Mouse (Mus musculus): Measurements from ENCODE around the gene Kif13a. TPM values are rescaled to one million over a fixed set of nuclear protein-coding genes. Genes with fewer than 3 reads are reported as not detected.

Gene Kif13a
- polyA plus RNA-seq, 1 experiment from 2014 or later = 17.9 TPM

DNA sequence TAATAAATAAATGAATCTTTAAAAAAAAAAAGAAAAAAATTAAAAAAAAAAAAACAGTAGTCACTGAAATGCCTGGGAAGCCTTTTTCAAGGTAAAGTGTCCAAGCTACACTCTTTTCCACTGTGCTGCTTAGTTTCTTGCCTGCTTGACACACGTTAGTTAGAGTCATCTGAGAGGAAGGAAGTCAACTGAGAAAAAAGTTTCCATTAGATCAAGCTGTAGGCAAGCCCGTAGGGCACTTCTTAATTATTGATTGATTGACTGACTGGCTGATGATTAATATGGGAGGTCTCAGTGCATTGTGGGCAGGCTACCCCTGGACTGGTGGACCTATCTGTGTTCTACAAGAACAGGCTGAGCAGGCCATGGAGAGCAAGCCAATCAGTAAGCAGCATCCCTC is 9.9 kb downstream of the Kif13a start:
- no peak overlapping the region for H3K4me3 ChIP-seq (replicated peaks)
- H3K27ac ChIP-seq = no peak overlapping the region
- H3K9ac ChIP-seq = no peak overlapping the region
- no peaks in the 10 kb centered on the region for H3K9me3 ChIP-seq
- no peak overlapping the region for H3K4me2 ChIP-seq
- no peaks in the 10 kb centered on the region for H3K36me3 ChIP-seq
- 79% methylated on average over 2 of the region's 2 CpGs for WGBS
- no peaks in the 10 kb centered on the region for H3K27me3 ChIP-seq (replicated peaks)
- ATAC-seq (ENCODE audit: insufficient read depth, low FRiP score, low read depth) = no peak; the same call in 1 of the 2 replicates
- no peaks in the 10 kb centered on the region for H3K4me1 ChIP-seq

DNA sequence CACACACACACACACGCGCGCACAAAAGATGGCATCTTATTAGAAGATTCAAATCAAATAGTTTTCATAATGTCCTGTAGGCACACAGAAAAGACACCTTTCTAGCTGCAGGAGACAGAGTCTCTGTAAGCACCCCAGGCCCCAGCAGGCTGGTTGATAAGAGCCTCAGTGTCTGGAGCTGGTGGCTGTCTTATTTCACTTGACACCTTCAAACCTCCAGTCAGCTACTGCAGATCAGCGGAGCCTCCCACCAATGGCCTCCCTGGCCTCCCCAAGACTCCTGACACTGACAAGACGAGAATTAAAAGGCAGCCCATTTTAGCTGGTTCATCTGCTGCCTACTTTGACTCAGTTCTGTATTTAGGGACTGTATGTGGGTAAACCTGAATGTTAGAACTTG is 11.2 kb downstream of the Kif13a start:
- Histone ChIP-seq H3K4me1 (no peaks in the 10 kb centered on the region), H3K27me3 (replicated peaks) (no peaks in the 10 kb centered on the region), H3K9me3 (no peaks in the 10 kb centered on the region), H3K4me2 (no peak overlapping the region), H3K9ac (no peak overlapping the region), H3K36me3 (no peaks in the 10 kb centered on the region), H3K27ac (no peak overlapping the region), H3K4me3 (replicated peaks) (no peak overlapping the region)
- WGBS = 81% methylated on average over 5 of the region's 5 CpGs
- ATAC-seq (ENCODE audit: insufficient read depth, low FRiP score, low read depth) = no peak

DNA sequence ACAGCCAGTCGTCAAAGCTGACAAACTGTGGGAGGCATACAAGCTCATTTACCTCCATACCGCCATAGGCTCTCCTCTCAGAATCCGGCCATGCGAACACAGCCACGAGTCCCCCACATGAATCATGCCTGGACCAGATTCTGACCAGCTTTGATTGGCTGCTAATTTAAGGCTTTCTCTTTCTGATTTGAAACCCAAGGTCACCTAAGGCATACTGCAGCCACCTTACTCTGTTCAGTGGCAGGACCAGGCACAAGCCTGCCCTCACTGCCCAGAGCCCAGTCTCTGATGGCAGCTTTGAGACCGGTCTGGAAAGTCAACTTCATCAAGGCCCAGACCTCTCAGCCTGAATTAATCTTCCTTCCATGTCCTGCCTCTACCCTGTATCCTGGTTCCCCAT is 17.7 kb downstream of the Kif13a start:
- 68% methylated on average over 6 of the region's 6 CpGs for WGBS

DNA sequence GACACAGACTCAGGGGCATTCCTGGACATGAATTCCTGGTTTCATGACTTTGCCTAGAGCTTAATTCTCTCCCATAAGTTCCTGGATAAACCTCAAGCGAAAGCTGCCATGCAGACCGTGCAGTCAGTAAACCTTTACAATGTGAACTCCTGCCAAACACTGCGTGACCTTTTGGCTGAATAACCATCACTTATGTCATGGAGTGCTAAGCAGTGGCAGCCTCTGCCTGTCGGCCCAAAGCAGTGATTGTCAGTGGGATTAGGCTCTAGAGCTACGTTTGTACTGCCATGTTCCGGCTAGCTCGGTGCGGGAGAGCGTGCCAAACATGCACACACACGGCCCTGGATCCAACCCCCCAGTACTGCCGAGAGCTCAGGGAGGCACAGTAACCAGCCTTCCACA is 18.6 kb downstream of the Kif13a start:
- no peak; the same call in 1 of the 2 replicates for ATAC-seq (ENCODE audit: insufficient read depth, low FRiP score, low read depth)
- Histone ChIP-seq H3K27me3 (replicated peaks) (no peaks in the 10 kb centered on the region), H3K36me3 (no peaks in the 10 kb centered on the region), H3K4me2 (no peak overlapping the region), H3K4me3 (replicated peaks) (no peak overlapping the region), H3K4me1 (no peaks in the 10 kb centered on the region), H3K9me3 (no peaks in the 10 kb centered on the region), H3K9ac (no peak overlapping the region), H3K27ac (no peak overlapping the region)
- WGBS = 48% methylated on average over 11 of the region's 11 CpGs

More for the DNA sequence above, 17.7 kb downstream of the Kif13a start:
- ATAC-seq (ENCODE audit: insufficient read depth, low FRiP score, low read depth) = no peak
- Histone ChIP-seq H3K36me3 (no peaks in the 10 kb centered on the region), H3K27me3 (replicated peaks) (no peaks in the 10 kb centered on the region), H3K9ac (no peak overlapping the region), H3K4me3 (replicated peaks) (no peak overlapping the region), H3K27ac (no peak overlapping the region), H3K4me1 (no peaks in the 10 kb centered on the region), H3K4me2 (no peak overlapping the region), H3K9me3 (no peaks in the 10 kb centered on the region)

DNA sequence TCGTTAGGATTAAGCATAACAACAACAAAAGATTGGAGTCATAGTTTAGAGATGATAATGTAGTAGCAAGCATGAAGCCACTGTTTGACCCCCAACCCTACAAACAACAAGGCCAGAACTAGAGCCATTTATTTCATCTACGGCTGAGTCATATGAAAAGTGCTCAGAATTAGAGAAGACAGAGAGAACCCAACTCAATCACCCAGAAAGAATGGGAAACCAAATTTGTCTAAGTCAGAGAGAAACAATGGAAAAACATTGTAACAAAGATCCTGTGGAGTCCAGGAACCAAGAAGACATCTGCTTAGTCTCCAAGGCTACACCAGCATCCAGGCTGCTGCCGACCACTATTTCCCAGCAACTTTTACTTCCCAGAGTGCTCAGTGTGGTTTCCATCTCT is 19.7 kb downstream of the Kif13a start:
- ATAC-seq (ENCODE audit: insufficient read depth, low FRiP score, low read depth) = no peak
- Histone ChIP-seq H3K4me1 (no peaks in the 10 kb centered on the region), H3K27ac (no peak overlapping the region), H3K27me3 (replicated peaks) (no peaks in the 10 kb centered on the region), H3K4me3 (replicated peaks) (no peak overlapping the region), H3K4me2 (no peak overlapping the region), H3K9ac (no peak overlapping the region), H3K36me3 (no peaks in the 10 kb centered on the region), H3K9me3 (no peaks in the 10 kb centered on the region)
- 71% methylated on average over 3 of the region's 3 CpGs for WGBS

- H3K9ac ChIP-seq = no peak overlapping the region
- no peak overlapping the region for H3K4me2 ChIP-seq
- H3K27ac ChIP-seq = no peak overlapping the region
- H3K9me3 ChIP-seq = no peaks in the 10 kb centered on the region
- H3K4me3 ChIP-seq (replicated peaks) = no peak overlapping the region
- WGBS = 58% methylated on average over 12 of the region's 12 CpGs
- no peaks in the 10 kb centered on the region for H3K36me3 ChIP-seq
- no peaks in the 10 kb centered on the region for H3K27me3 ChIP-seq (replicated peaks)
- no peaks in the 10 kb centered on the region for H3K4me1 ChIP-seq
- no peak for ATAC-seq (ENCODE audit: insufficient read depth, low FRiP score, low read depth)
These were observed 20.6 kb downstream of the Kif13a start for GRCm38 (mm10) chr13:46909005-46909565.

DNA sequence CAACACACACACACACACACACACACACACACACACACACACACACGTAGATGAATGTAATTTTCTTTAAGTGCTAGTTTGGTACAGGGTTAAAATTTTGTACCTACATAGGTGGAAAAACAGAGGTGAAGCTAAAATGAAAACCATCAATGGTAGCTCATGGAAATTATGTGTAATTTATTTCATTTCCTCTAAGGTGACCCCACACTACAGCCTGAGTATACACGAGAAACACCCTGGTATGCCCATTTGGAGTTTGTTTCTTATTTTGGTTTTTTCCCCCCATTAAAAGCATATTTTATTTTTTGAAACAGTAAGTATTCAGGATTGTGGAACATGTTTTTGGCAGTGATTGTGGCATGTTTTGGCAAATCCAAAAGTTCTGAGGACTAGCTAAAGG is 21.3 kb downstream of the Kif13a start:
- Histone ChIP-seq H3K9ac (no peak overlapping the region), H3K27me3 (replicated peaks) (no peaks in the 10 kb centered on the region), H3K4me2 (no peak overlapping the region), H3K9me3 (no peaks in the 10 kb centered on the region), H3K4me1 (no peaks in the 10 kb centered on the region), H3K36me3 (no peaks in the 10 kb centered on the region), H3K4me3 (replicated peaks) (no peak overlapping the region), H3K27ac (no peak overlapping the region)
- ATAC-seq (ENCODE audit: insufficient read depth, low FRiP score, low read depth) = no peak
- 78% methylated on average over 2 of the region's 2 CpGs for WGBS

GRCm38 (mm10) chr13:46907861-46908260 is 21.8 kb downstream of the Kif13a start:
- Histone ChIP-seq H3K4me2 (no peak overlapping the region), H3K27me3 (replicated peaks) (no peaks in the 10 kb centered on the region), H3K36me3 (no peaks in the 10 kb centered on the region), H3K9me3 (no peaks in the 10 kb centered on the region), H3K9ac (no peak overlapping the region), H3K4me1 (no peaks in the 10 kb centered on the region), H3K27ac (no peak overlapping the region), H3K4me3 (replicated peaks) (no peak overlapping the region)
- ATAC-seq (ENCODE audit: insufficient read depth, low FRiP score, low read depth) = no peak
- 71% methylated on average over 10 of the region's 10 CpGs for WGBS

- H3K27ac ChIP-seq = no peak overlapping the region
- 88% methylated on average over 4 of the region's 4 CpGs for WGBS
- H3K27me3 ChIP-seq (replicated peaks) = no peaks in the 10 kb centered on the region
- no peak for ATAC-seq (ENCODE audit: insufficient read depth, low FRiP score, low read depth)
- no peaks in the 10 kb centered on the region for H3K9me3 ChIP-seq
- no peak overlapping the region for H3K4me2 ChIP-seq
- H3K36me3 ChIP-seq = no peaks in the 10 kb centered on the region
- H3K4me1 ChIP-seq = no peaks in the 10 kb centered on the region
- no peak overlapping the region for H3K4me3 ChIP-seq (replicated peaks)
- no peak overlapping the region for H3K9ac ChIP-seq
These were observed 22.6 kb downstream of the Kif13a start for GRCm38 (mm10) chr13:46907115-46907514.

DNA sequence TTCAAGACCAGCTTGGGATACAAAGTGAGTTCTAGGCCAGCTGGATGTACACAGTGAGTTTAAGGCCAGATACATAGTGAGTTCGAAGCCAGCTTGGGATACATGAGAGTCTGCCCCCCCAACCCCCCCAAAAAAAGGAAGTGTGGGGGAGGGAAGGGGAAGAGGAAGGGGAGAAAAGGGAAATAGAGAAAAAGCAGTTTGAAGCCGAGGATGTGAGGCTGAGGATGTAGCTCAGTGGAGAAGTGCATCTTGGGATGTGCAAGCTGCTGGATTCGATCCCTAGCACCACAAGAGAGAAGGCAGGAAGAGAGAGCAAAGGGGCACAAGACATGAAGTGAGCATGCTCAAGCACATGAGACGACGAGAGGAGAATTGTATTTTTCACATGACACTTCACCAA is 23.7 kb downstream of the Kif13a start:
- H3K9me3 ChIP-seq = no peaks in the 10 kb centered on the region
- no peaks in the 10 kb centered on the region for H3K36me3 ChIP-seq
- no peak overlapping the region for H3K27ac ChIP-seq
- no peaks in the 10 kb centered on the region for H3K27me3 ChIP-seq (replicated peaks)
- H3K9ac ChIP-seq = no peak overlapping the region
- no peak overlapping the region for H3K4me2 ChIP-seq
- H3K4me3 ChIP-seq (replicated peaks) = no peak overlapping the region
- H3K4me1 ChIP-seq = no peaks in the 10 kb centered on the region
- WGBS = 85% methylated on average over 5 of the region's 5 CpGs
- ATAC-seq (ENCODE audit: insufficient read depth, low FRiP score, low read depth) = no peak

DNA sequence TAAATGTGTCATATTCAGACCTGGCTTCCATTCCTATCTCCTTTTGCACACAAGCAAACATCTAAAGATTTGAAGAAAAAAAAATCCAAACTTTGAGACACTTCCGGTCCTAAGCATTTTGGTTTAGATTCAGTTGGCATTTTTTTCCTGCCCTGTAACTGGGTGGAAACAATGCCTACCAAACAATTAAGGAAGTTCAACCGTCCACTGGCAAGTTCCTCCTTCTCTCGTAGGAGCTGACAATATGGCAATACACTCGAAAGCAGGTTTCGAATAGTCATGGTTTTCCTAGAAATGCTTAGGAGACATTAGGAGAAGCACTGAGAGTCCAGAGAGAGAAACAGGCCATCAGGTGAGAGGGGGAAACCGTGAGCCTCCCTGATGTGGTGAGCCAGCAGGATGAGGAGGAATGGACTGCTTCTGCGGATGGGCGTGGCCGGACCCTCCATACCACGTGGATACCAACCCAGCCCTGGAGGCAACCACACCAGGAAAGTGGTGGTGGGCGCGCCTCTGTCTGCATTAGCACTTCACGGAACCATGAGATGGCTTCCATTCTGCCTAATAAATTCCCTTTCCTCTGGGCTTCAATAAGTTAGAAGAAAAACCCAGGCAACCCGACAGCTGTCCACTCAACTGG is 24.6 kb downstream of the Kif13a start:
- H3K4me2 ChIP-seq = no peak overlapping the region
- WGBS = 72% methylated on average over 14 of the region's 14 CpGs
- no peak overlapping the region for H3K4me3 ChIP-seq (replicated peaks)
- no peak overlapping the region for H3K9ac ChIP-seq
- ATAC-seq (ENCODE audit: insufficient read depth, low FRiP score, low read depth) = no peak
- H3K4me1 ChIP-seq = no peaks in the 10 kb centered on the region
- no peaks in the 10 kb centered on the region for H3K27me3 ChIP-seq (replicated peaks)
- no peaks in the 10 kb centered on the region for H3K9me3 ChIP-seq
- no peak overlapping the region for H3K27ac ChIP-seq
- H3K36me3 ChIP-seq = no peaks in the 10 kb centered on the region

- H3K27me3 ChIP-seq (replicated peaks) = no peaks in the 10 kb centered on the region
- H3K4me2 ChIP-seq = no peak overlapping the region
- H3K9me3 ChIP-seq = no peaks in the 10 kb centered on the region
- no peak overlapping the region for H3K27ac ChIP-seq
- WGBS = 77% methylated on average over 7 of the region's 7 CpGs
- no peaks in the 10 kb centered on the region for H3K36me3 ChIP-seq
- H3K9ac ChIP-seq = no peak overlapping the region
- ATAC-seq (ENCODE audit: insufficient read depth, low FRiP score, low read depth) = no peak
- no peak overlapping the region for H3K4me3 ChIP-seq (replicated peaks)
- H3K4me1 ChIP-seq = no peaks in the 10 kb centered on the region
These were observed 27.0 kb downstream of the Kif13a start for GRCm38 (mm10) chr13:46902568-46903255.

All from stomach, embryonic 15.5 days (tissue).